Mouse (Mus musculus) cortical plate, adult 2 months (tissue): ENCODE data around the gene Sycp1.

Experiments
- CTCF ChIP-seq: fragments of 200-500 bp; IDR thresholded peaks from 2 replicates; pipeline ENCODE4 v1.5.1; 2011; ENCODE audit warnings: mild to moderate bottlenecking, control low read depth, low read length; ENCODE audit not compliant: insufficient read depth; ENCODE audit errors: extremely low read depth
- POLR2A ChIP-seq: fragments of 200-500 bp; IDR thresholded peaks from 2 replicates; pipeline ENCODE4 v1.6.1; 2011; ENCODE audit warnings: mild to moderate bottlenecking, low read length, control low read depth; ENCODE audit not compliant: insufficient read depth; ENCODE audit errors: extremely low read depth

GRCm38 (mm10) chr3:102946861-102947260, 11.0 kb upstream of the Sycp1 start:
- TF ChIP-seq CTCF (no peak), POLR2A (no peak)
